Mouse (Mus musculus) spleen, adult 18-20 months (tissue): Measurements from ENCODE around the gene Lgals3bp.
A peak's percentile ranks its signal among the peaks of the same experiment; 100 is the strongest.
"Not testable (repeated sequence)": the region's sequence is repeated elsewhere in the genome, so short reads cannot be mapped to it uniquely, and the experiment has no call there.

Experiments used
- DNase-seq, 2 experiments: peaks; one replicate each; pipeline ENCODE4 v3.0.0; 2022; ENCODE audit warnings: mixed read lengths in 2 of 2

Lgals3bp gene

GRCm38 (mm10) chr11:118399891-118400565 lies 1.9 kb downstream of the Lgals3bp start:
- no peak for DNase-seq

GRCm38 (mm10) chr11:118397806-118398530 lies 3.9 kb downstream of the Lgals3bp start:
- DNase-seq = peak in 1 of 2 experiments; percentile 3

- DNase-seq = no peak
These were observed 7.4 kb downstream of the Lgals3bp start for GRCm38 (mm10) chr11:118394538-118394937.

GRCm38 (mm10) chr11:118393991-118394390 lies 7.9 kb downstream of the Lgals3bp start:
- no peak for DNase-seq

- not testable (repeated sequence) for DNase-seq
These were observed 14.1 kb downstream of the Lgals3bp start for GRCm38 (mm10) chr11:118387816-118388215.

- DNase-seq = peak; percentile 55 to 82
These were observed 22.5 kb downstream of the Lgals3bp start for GRCm38 (mm10) chr11:118379251-118380009.

- no peak for DNase-seq
These were observed 23.2 kb downstream of the Lgals3bp start for GRCm38 (mm10) chr11:118378656-118379055.

- DNase-seq = not testable (repeated sequence)
These were observed 25.6 kb downstream of the Lgals3bp start for GRCm38 (mm10) chr11:118376323-118376722.

GRCm38 (mm10) chr11:118375881-118376280 lies 26.0 kb downstream of the Lgals3bp start:
- no peak for DNase-seq

GRCm38 (mm10) chr11:118375461-118375860 lies 26.4 kb downstream of the Lgals3bp start:
- DNase-seq = no peak

- DNase-seq = no peak
These were observed 26.9 kb downstream of the Lgals3bp start for GRCm38 (mm10) chr11:118375006-118375405.

- no peak for DNase-seq
These were observed 27.4 kb downstream of the Lgals3bp start for GRCm38 (mm10) chr11:118374506-118374905.

- no peak for DNase-seq
These were observed 29.3 kb downstream of the Lgals3bp start for GRCm38 (mm10) chr11:118372641-118373040.

- no peak for DNase-seq
These were observed 30.0 kb downstream of the Lgals3bp start for GRCm38 (mm10) chr11:118371876-118372275.

- DNase-seq = no peak
These were observed 32.2 kb downstream of the Lgals3bp start for GRCm38 (mm10) chr11:118369657-118370056.

GRCm38 (mm10) chr11:118369251-118369650 lies 32.6 kb downstream of the Lgals3bp start:
- no peak for DNase-seq

- no peak for DNase-seq
These were observed 33.6 kb downstream of the Lgals3bp start for GRCm38 (mm10) chr11:118368330-118368729.

- DNase-seq = no peak
These were observed 35.3 kb downstream of the Lgals3bp start for GRCm38 (mm10) chr11:118366559-118366958.

GRCm38 (mm10) chr11:118366108-118366507 lies 35.8 kb downstream of the Lgals3bp start:
- DNase-seq = no peak

- DNase-seq = no peak
These were observed 36.7 kb downstream of the Lgals3bp start for GRCm38 (mm10) chr11:118365171-118365570.

- no peak for DNase-seq
These were observed 37.9 kb downstream of the Lgals3bp start for GRCm38 (mm10) chr11:118364021-118364420.

GRCm38 (mm10) chr11:118362971-118363518 lies 38.8 kb downstream of the Lgals3bp start:
- no peak for DNase-seq

GRCm38 (mm10) chr11:118362501-118362900 lies 39.4 kb downstream of the Lgals3bp start:
- DNase-seq = no peak
